In the genomic region with DNA sequence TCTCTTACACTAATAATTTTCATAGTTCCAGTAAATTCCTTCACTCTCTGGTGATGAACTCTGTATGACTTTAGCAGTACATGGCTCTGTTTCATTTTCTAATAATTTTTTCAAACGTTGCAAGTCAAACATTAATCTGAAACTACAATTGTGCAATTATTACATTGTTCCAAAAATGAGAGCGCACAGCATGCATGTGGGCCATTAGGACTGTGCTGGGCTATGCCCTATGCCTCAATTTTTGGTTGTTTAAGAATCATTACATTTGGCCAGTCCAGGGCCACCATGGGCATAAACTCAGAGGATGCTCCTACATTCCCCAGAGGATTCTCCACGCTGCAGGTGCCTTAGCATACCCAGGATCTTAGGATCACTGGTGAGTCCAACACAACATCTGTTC, we compare ENCODE assay signal across 33 mouse cellular contexts. TPM values are rescaled to one million over a fixed set of nuclear protein-coding genes. Genes with fewer than 3 reads are reported as not detected.
DNase-seq lines count a peak whose midpoint lies in the region; ATAC-seq and TF ChIP-seq lines count a peak whose summit lies in the region.
"Had no signal": no experiment of that assay in that cellular context is flagged by ENCODE, and none has a peak within 500 bp of the region (broad histone marks: within the 10 kb centered on the region; RNA-seq: fewer than 3 reads in every experiment).

No protein-coding gene starts in this region.

- in situ Hi-C loops in Patski (cut with MboI; ENCODE audit: low pct_unique_long_range_greater_than_20kb): no loop called here

- POLR2A ChIA-PET in Patski (lab: Charles Lee): no interaction called here

- TF ChIP-seq CTCF in gastrocnemius, adult 2 months (IDR thresholded peaks at IDR 0.05): no peak
- TF ChIP-seq CTCF in liver, postnatal 0 days (IDR thresholded peaks at IDR 0.05; ENCODE audit: low read depth): no peak
- no peak for TF ChIP-seq CTCF in Patski (IDR thresholded peaks at IDR 0.05)

- peak overlapping the region; percentile 41; the same call in 1 of the 2 replicates for H3K27ac ChIP-seq in gastrocnemius, adult 2 months
- peak overlapping the region; percentile 86 for H3K27ac ChIP-seq in liver, postnatal 0 days (ENCODE audit: low read depth)
- H3K27ac ChIP-seq in intestine, embryonic 15.5 days: no peak overlapping the region
- H3K27ac ChIP-seq: forebrain, embryonic 13.5 days; heart, embryonic 13.5 days; hindbrain, embryonic 14.5 days; kidney, postnatal 0 days; midbrain, embryonic 10.5 days; neural tube, embryonic 13.5 days had no signal

- no peak for TF ChIP-seq EP300 in liver, postnatal 0 days (IDR thresholded peaks at IDR 0.05; ENCODE audit: low read depth)

- H3K4me2 ChIP-seq in liver, postnatal 0 days (ENCODE audit: low read depth, low read length): peak overlapping the region; percentile 34
- H3K4me2 ChIP-seq in intestine, embryonic 15.5 days (replicated peaks): no peak overlapping the region
- H3K4me2 ChIP-seq: forebrain, embryonic 13.5 days; heart, embryonic 13.5 days; hindbrain, embryonic 14.5 days; neural tube, embryonic 13.5 days had no signal

- peaks cover 16% of the 10 kb centered on the region for H3K4me1 ChIP-seq in liver, postnatal 0 days (ENCODE audit: insufficient read depth)
- 0 out of 2 replicates have a peak, but pooled peaks cover 2% of the 10 kb centered on the region for H3K4me1 ChIP-seq in intestine, embryonic 15.5 days (replicated peaks)
- H3K4me1 ChIP-seq: forebrain, embryonic 13.5 days; heart, embryonic 13.5 days; midbrain, embryonic 10.5 days; neural tube, embryonic 13.5 days had no signal

- DNase-seq in gastrocnemius, adult 2 months: no peak
- DNase-seq in gastrocnemius, postnatal 14 days: no peak
- no peak for DNase-seq in liver, postnatal 0 days
- DNase-seq in liver (no peak), Patski (ENCODE audit: low read depth, low spot score) (no peak)
- DNase-seq in urinary bladder, adult 2 months (ENCODE audit: low spot score): no peak
- DNase-seq: adrenal gland, postnatal 25 days; cerebellum, adult 8-10 months; cerebellum, postnatal 25 days; gastrocnemius, postnatal 25 days; heart, adult 2 months; heart, postnatal 10 days; kidney, adult 8-10 months; layer of hippocampus, postnatal 36 days; left cerebral cortex, postnatal 4 days; lung, postnatal 14 days; thymus, postnatal 14 days had no signal

- no peaks in the 10 kb centered on the region for H3K27me3 ChIP-seq in liver, postnatal 0 days (ENCODE audit: insufficient read depth, low read length)
- H3K27me3 ChIP-seq in Patski: peaks cover 16% of the 10 kb centered on the region
- no peaks in the 10 kb centered on the region for H3K27me3 ChIP-seq in intestine, embryonic 15.5 days (replicated peaks)
- H3K27me3 ChIP-seq: forebrain, embryonic 13.5 days; heart, embryonic 13.5 days; neural tube, embryonic 13.5 days had no signal

- no peaks in the 10 kb centered on the region for H3K9me3 ChIP-seq in liver, postnatal 0 days (ENCODE audit: low read length)
- H3K9me3 ChIP-seq in intestine, embryonic 15.5 days: no peaks in the 10 kb centered on the region
- H3K9me3 ChIP-seq: forebrain, embryonic 13.5 days; G1E; heart, embryonic 13.5 days; midbrain, embryonic 10.5 days; neural tube, embryonic 13.5 days had no signal

- no peak overlapping the region for H3K9ac ChIP-seq in liver, postnatal 0 days (replicated peaks)
- no peak overlapping the region for H3K9ac ChIP-seq in intestine, embryonic 15.5 days
- H3K9ac ChIP-seq: forebrain, embryonic 13.5 days; heart, embryonic 13.5 days; hindbrain, embryonic 14.5 days; neural tube, embryonic 13.5 days had no signal

- no peaks in the 10 kb centered on the region for H3K36me3 ChIP-seq in liver, postnatal 0 days (replicated peaks; ENCODE audit: insufficient read depth, low read length)
- H3K36me3 ChIP-seq in intestine, embryonic 15.5 days: no peaks in the 10 kb centered on the region
- H3K36me3 ChIP-seq: G1E; heart, embryonic 13.5 days; midbrain, embryonic 10.5 days; neural tube, embryonic 13.5 days had no signal

- WGBS in liver, postnatal 0 days (ENCODE audit: insufficient replicate concordance): 43% methylated on average over 3 of the region's 3 CpGs
- 66% methylated on average over 3 of the region's 3 CpGs for WGBS in intestine, embryonic 15.5 days

- CTCF ChIA-PET in Patski (lab: Charles Lee): no interaction called here

- intact Hi-C loops in gastrocnemius, adult 2 months (cut with DNase I): no loop called here
- intact Hi-C loops in gastrocnemius, postnatal 14 days (cut with DNase I; ENCODE audit: low total_unique reads): no loop called here

- peak; percentile 79 for ATAC-seq in liver, postnatal 0 days
- peak; percentile 21 for ATAC-seq in Patski
- ATAC-seq in intestine, embryonic 15.5 days: peak; percentile 42; the same call in 1 of the 2 replicates
- ATAC-seq in megakaryocyte, adult 5-6 weeks (ENCODE audit: poor library complexity, severe bottlenecking): no peak
- ATAC-seq: forebrain, embryonic 13.5 days had no signal

- H3K4me3 ChIP-seq in gastrocnemius, adult 2 months: no peak overlapping the region
- no peak overlapping the region for H3K4me3 ChIP-seq in liver, postnatal 0 days (ENCODE audit: low read depth, low read length)
- no peak overlapping the region for H3K4me3 ChIP-seq in intestine, embryonic 15.5 days (replicated peaks)
- H3K4me3 ChIP-seq: forebrain, embryonic 13.5 days; heart, adult 2 months; heart, embryonic 13.5 days; midbrain, embryonic 10.5 days; myocyte; neural tube, embryonic 13.5 days had no signal

RNA-seq across cellular contexts. Expression of a gene that starts 27.6 kb away (rescaled TPM):
- 1 to 10 TPM in 1 of 2 experiments, under 1 TPM in 1; 0.66 to 1.3 TPM for total RNA-seq in gastrocnemius, adult 2 months (2021)
- under 1 TPM; 0.71 to 0.78 TPM for total RNA-seq in gastrocnemius, postnatal 14 days (2021)
- polyA plus RNA-seq in liver, postnatal 0 days (2015; fragmentation: Nextera tagmentation; extraction: Ambion mirVana): 0.13 and 0.26 TPM in 2 replicates
- not detected for polyA plus RNA-seq in Patski (2021)
- 21.8 and 23.7 TPM in 2 replicates for polyA plus RNA-seq in intestine, embryonic 15.5 days (2015; fragmentation: Nextera tagmentation; extraction: Ambion mirVana)
- total RNA-seq in megakaryocyte, adult 5-6 weeks (2015): 81.1 and 96.0 TPM in 2 replicates
- total RNA-seq in megakaryocyte, adult 5-6 weeks (2017): 52.4 and 55.6 TPM in 2 replicates
- polyA plus RNA-seq in urinary bladder, adult 2 months (2012; rRNA removed): 1.7 and 2.2 TPM in 2 replicates
- total RNA-seq: G1E; layer of hippocampus, postnatal 36 days; left cerebral cortex, postnatal 4 days; midbrain, postnatal 0 days had no signal
- polyA plus RNA-seq: brain, embryonic 14.5 days; C2C12; embryonic facial prominence, embryonic 11.5 days; forebrain, embryonic 13.5 days; G1E; hindbrain, embryonic 14.5 days; kidney, postnatal 0 days; limb, embryonic 14.5 days; midbrain, embryonic 10.5 days; midbrain, postnatal 0 days; neural tube, embryonic 13.5 days had no signal

RNA-seq across cellular contexts. Expression of a gene that starts 35.4 kb away (rescaled TPM):
- not detected for total RNA-seq in gastrocnemius, adult 2 months (2021)
- total RNA-seq in gastrocnemius, postnatal 14 days (2021): not detected
- polyA plus RNA-seq in liver, postnatal 0 days (2015; fragmentation: Nextera tagmentation; extraction: Ambion mirVana): not detected in 2 replicates
- not detected for polyA plus RNA-seq in Patski (2021)
- polyA plus RNA-seq in intestine, embryonic 15.5 days (2015; fragmentation: Nextera tagmentation; extraction: Ambion mirVana): 33.2 and 37.9 TPM in 2 replicates
- total RNA-seq in megakaryocyte, adult 5-6 weeks (2015): not detected in 2 replicates
- not detected in 2 replicates for total RNA-seq in megakaryocyte, adult 5-6 weeks (2017)
- not detected in 2 replicates for polyA plus RNA-seq in urinary bladder, adult 2 months (2012; rRNA removed)
- total RNA-seq: adrenal gland, postnatal 25 days; G1E; gastrocnemius, postnatal 25 days; heart, adult 2 months; heart, postnatal 10 days; hematopoietic stem cell, adult 5-6 weeks; layer of hippocampus, postnatal 36 days; left cerebral cortex, postnatal 4 days; midbrain, postnatal 0 days had no signal
- polyA plus RNA-seq: brain, embryonic 14.5 days; C2C12; embryonic facial prominence, embryonic 11.5 days; forebrain, embryonic 13.5 days; G1E; heart, adult 2 months; heart, embryonic 13.5 days; hindbrain, embryonic 14.5 days; kidney, postnatal 0 days; midbrain, embryonic 10.5 days; midbrain, postnatal 0 days; neural tube, embryonic 13.5 days had no signal

Comparison
In these comparisons a context has a peak if more than half of its experiments do, and no peak if none do; other contexts are left out.
1. RNA of a gene that starts 35.4 kb away (polyA plus RNA-seq): 33.2 to 37.9 TPM in intestine, embryonic 15.5 days; not detected in liver, postnatal 0 days, not detected in Patski (single experiment) and not detected in urinary bladder, adult 2 months; every median in the first group is over 10 times any median in the second.